Mouse (Mus musculus): ENCODE data around the gene Grhl1.
"Not testable (repeated sequence)": the region's sequence is repeated elsewhere in the genome, so short reads cannot be mapped to it uniquely, and the experiment has no call there.

Grhl1 gene

GRCm38 (mm10) chr12:24571523-24572392 lies at the start of gene Grhl1:
TSS of gene Grhl1 (plus strand) at chr12:24572283.
- peak; percentile 95 for DNase-seq (ENCODE audit: low spot score)

DNA sequence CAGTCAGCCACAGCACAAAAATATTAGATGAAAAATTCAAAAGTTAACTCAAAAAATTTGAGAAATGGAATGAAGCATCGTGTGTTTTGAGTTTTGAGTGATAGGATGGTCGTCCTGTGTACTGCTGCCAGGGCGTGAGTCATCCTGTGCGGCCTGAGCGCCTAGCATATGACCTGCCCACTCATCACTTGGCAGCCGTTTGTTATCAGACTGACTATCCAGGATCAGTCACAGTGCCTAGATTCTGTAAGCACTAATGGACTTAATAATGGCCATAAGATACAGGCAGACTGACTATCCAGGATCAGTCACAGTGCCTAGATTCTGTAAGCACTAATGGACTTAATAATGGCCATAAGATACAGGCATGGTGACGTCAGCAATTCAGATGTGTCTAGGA lies 47.0 kb upstream of the Grhl1 start:
- DNase-seq (ENCODE audit: low spot score) = not testable (repeated sequence)

GRCm38 (mm10) chr12:24536390-24536789 lies 35.7 kb upstream of the Grhl1 start:
- peak; percentile 35 for DNase-seq (ENCODE audit: low spot score)

DNA sequence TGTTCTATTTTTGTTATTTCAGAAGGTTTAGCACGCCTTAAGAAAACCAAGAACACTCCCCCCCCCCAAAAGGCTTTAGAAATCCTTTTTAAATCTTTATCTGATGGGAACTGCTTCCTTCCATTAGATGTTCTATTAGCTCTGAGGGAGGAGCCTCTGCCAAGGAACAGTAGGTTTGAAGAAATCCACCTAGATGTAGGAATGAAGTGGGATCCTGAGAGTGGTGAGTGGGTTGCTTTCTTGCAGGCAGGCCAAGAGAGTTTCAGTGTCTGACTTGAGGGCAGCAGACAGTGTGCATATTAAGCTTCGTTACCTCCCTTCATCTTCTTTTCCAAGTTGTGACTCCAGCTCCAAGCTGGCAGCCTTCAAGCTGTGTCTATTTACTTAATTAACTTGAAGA lies 34.9 kb upstream of the Grhl1 start:
- no peak for DNase-seq (ENCODE audit: low spot score)

- peak; percentile 74 for DNase-seq (ENCODE audit: low spot score)
These were observed 34.1 kb upstream of the Grhl1 start for GRCm38 (mm10) chr12:24537965-24538364.

GRCm38 (mm10) chr12:24541426-24542154 lies 30.5 kb upstream of the Grhl1 start:
- no peak for DNase-seq (ENCODE audit: low spot score)

DNA sequence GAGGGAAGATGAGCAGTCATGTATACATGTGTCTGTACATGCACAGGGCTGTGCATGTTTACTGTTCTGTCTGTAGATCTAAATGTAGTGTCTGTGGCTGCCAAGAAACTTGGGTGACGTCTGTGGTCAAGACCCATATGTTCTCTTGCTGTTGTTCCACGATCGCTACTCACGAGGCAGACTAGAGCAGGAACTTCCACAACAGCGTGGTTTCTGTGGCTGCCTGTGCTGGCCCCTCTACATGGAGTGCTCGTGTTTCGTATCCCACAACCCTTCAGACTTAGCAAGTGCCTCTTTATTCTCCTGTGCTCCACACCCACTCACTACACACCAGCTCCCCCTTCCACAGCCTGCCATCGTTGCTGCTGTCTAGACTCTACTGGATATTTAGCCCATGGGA lies 24.4 kb upstream of the Grhl1 start:
- no peak for DNase-seq (ENCODE audit: low spot score)

- no peak for DNase-seq (ENCODE audit: low spot score)
These were observed 23.2 kb upstream of the Grhl1 start for GRCm38 (mm10) chr12:24548885-24549284.

GRCm38 (mm10) chr12:24552531-24552930 lies 19.6 kb upstream of the Grhl1 start:
- no peak for DNase-seq (ENCODE audit: low spot score)

GRCm38 (mm10) chr12:24555976-24556375 lies 16.1 kb upstream of the Grhl1 start:
- DNase-seq (ENCODE audit: low spot score) = no peak

- no peak for DNase-seq (ENCODE audit: low spot score)
These were observed 8.6 kb upstream of the Grhl1 start for GRCm38 (mm10) chr12:24563395-24563960.

DNA sequence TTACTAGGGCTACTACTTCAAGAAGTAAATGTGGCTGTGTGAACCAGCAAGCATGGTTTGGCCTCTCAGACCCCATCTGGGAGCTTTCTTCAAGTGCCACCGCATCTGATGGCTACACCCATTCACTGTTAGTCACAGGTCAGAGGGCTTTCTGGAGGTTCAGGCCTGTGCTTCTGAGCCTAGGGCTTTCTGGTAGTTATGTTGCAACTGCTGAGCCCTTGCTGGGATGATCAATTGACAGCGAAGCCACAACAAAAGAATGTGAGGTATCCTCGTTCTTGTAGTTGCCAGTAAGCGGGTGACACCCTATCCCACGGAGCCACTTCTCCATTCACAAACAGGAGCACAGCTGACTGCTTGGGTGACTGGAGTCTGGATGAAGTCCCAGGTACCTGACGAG lies 6.8 kb upstream of the Grhl1 start:
- DNase-seq (ENCODE audit: low spot score) = no peak

GRCm38 (mm10) chr12:24567606-24568005 lies 4.5 kb upstream of the Grhl1 start:
- DNase-seq (ENCODE audit: low spot score) = no peak

- no peak for DNase-seq (ENCODE audit: low spot score)
These were observed 565 bp downstream of the Grhl1 start for GRCm38 (mm10) chr12:24572421-24573274.

- no peak for DNase-seq (ENCODE audit: low spot score)
These were observed 1.1 kb downstream of the Grhl1 start for GRCm38 (mm10) chr12:24573275-24573580.

GRCm38 (mm10) chr12:24574870-24575269 lies 2.8 kb downstream of the Grhl1 start:
- DNase-seq (ENCODE audit: low spot score) = peak; percentile 41

- no peak for DNase-seq (ENCODE audit: low spot score)
These were observed 8.4 kb downstream of the Grhl1 start for GRCm38 (mm10) chr12:24580452-24580851.

DNA sequence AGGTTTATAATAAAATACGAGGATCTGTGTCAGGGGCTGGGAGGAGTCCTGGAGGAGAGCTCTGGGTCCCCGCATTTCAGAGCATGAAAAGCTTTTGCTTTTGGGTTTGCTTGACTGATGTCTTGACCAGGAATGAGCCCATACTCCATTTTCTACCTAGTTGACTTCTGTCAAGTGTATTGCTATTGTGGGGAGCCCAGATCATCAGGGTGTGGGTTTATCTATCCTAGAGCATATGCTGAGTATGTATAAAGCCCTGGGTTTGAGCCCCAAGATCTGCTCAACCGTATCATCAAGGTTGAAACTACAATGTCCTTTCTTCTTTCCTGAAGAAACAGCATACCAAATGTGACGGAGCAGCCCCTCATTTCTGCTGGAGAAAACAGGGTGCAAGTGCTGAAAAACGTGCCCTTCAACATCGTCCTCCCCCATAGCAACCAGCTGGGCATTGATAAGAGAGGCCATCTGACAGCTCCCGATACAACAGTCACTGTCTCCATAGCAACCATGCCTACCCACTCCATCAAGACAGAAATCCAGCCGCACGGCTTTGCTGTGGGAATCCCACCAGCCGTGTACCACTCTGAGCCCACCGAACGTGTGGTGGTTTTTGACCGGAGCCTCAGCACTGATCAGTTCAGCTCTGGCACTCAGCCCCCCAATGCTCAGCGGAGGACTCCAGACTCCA lies 9.1 kb downstream of the Grhl1 start:
- no peak for DNase-seq (ENCODE audit: low spot score)

DNA sequence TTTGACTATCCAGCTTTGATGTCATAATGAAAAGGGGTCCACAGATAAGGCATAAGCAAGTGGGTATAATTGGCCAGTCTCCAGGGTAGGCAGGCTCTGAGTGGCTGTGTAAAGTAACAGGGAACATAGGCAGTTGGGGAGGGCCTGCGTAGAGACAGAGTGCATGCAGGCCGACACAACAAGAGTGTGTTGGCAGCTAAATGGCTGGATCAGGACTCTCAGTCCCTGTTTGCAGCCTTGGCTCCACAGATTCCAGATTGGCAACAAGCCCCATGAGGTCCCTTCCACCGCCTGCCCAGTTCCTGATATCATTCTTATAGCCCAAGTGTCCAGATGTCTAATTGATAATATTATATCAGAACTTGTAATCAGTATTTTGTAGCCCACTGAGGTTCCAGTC lies 11.6 kb downstream of the Grhl1 start:
- no peak for DNase-seq (ENCODE audit: low spot score)

GRCm38 (mm10) chr12:24584835-24585234 lies 12.8 kb downstream of the Grhl1 start:
- DNase-seq (ENCODE audit: low spot score) = no peak

- no peak for DNase-seq (ENCODE audit: low spot score)
These were observed 14.1 kb downstream of the Grhl1 start for GRCm38 (mm10) chr12:24586193-24586592.

DNA sequence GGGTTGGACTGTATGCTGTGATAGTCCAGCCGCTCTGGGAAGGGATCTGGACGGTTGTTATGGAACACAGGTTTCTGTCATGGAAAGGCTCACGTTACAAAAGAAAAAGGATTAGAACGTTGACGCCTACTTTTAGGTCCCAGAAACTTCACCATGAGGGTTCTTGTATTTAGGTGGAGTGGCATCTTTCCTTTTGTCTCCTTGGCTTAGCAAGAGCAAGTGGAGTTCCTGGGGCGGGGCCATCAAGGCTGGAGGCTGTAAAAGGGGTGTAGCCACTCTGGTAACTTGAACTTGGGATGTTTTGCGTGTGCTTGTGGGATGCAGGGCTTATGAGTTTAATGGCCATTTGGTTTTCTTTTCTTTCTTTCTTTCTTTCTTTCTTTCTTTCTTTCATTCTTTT lies 18.3 kb downstream of the Grhl1 start:
- no peak for DNase-seq (ENCODE audit: low spot score)
